Mouse (Mus musculus): ENCODE data around the gene Tmem156. TPM values are rescaled to one million over a fixed set of nuclear protein-coding genes. Genes with fewer than 3 reads are reported as not detected.

Tmem156 gene
- polyA plus RNA-seq, 1 experiment from 2014 or later: not detected

GRCm38 (mm10) chr5:65093769-65094168 is 1.8 kb upstream of the Tmem156 start:
- Histone ChIP-seq H3K36me3 (ENCODE audit: control insufficient read depth, insufficient read depth, low read length) (no peaks in the 10 kb centered on the region), H3K27me3 (ENCODE audit: control insufficient read depth, insufficient read depth, low read length) (no peaks in the 10 kb centered on the region), H3K9me3 (replicated peaks; ENCODE audit: control insufficient read depth, low read length) (no peaks in the 10 kb centered on the region), H3K27ac (ENCODE audit: low read depth, low read length) (no peak overlapping the region), H3K9ac (ENCODE audit: low read depth, low read length) (no peak overlapping the region), H3K4me1 (ENCODE audit: control insufficient read depth, insufficient read depth, low read length) (no peaks in the 10 kb centered on the region), H3K4me2 (no peak overlapping the region), H3K4me3 (ENCODE audit: low read depth, low read length) (no peak overlapping the region)
- no peak for ATAC-seq (replicated peaks; ENCODE audit: insufficient number of reproducible peaks, low FRiP score, low TSS enrichment)

GRCm38 (mm10) chr5:65091184-65091858 is 611 bp downstream of the Tmem156 start:
- 53% methylated on average over 11 of the region's 11 CpGs for WGBS (ENCODE audit: insufficient replicate concordance)
- no peak for ATAC-seq (replicated peaks; ENCODE audit: insufficient number of reproducible peaks, low FRiP score, low TSS enrichment)
- no peak overlapping the region for H3K4me2 ChIP-seq
- no peak overlapping the region for H3K9ac ChIP-seq (ENCODE audit: low read depth, low read length)
- no peaks in the 10 kb centered on the region for H3K27me3 ChIP-seq (ENCODE audit: control insufficient read depth, insufficient read depth, low read length)
- no peak overlapping the region for H3K4me3 ChIP-seq (ENCODE audit: low read depth, low read length)
- H3K9me3 ChIP-seq (replicated peaks; ENCODE audit: control insufficient read depth, low read length): no peaks in the 10 kb centered on the region
- no peaks in the 10 kb centered on the region for H3K36me3 ChIP-seq (ENCODE audit: control insufficient read depth, insufficient read depth, low read length)
- H3K27ac ChIP-seq (ENCODE audit: low read depth, low read length): no peak overlapping the region
- H3K4me1 ChIP-seq (ENCODE audit: control insufficient read depth, insufficient read depth, low read length): no peaks in the 10 kb centered on the region

GRCm38 (mm10) chr5:65089707-65090106 is 2.2 kb downstream of the Tmem156 start:
- no peaks in the 10 kb centered on the region for H3K4me1 ChIP-seq (ENCODE audit: control insufficient read depth, insufficient read depth, low read length)
- H3K36me3 ChIP-seq (ENCODE audit: control insufficient read depth, insufficient read depth, low read length): no peaks in the 10 kb centered on the region
- no peak overlapping the region for H3K9ac ChIP-seq (ENCODE audit: low read depth, low read length)
- H3K4me3 ChIP-seq (ENCODE audit: low read depth, low read length): no peak overlapping the region
- H3K9me3 ChIP-seq (replicated peaks; ENCODE audit: control insufficient read depth, low read length): no peaks in the 10 kb centered on the region
- H3K27me3 ChIP-seq (ENCODE audit: control insufficient read depth, insufficient read depth, low read length): no peaks in the 10 kb centered on the region
- H3K27ac ChIP-seq (ENCODE audit: low read depth, low read length): no peak overlapping the region
- H3K4me2 ChIP-seq: no peak overlapping the region
- no peak for ATAC-seq (replicated peaks; ENCODE audit: insufficient number of reproducible peaks, low FRiP score, low TSS enrichment)
- WGBS (ENCODE audit: insufficient replicate concordance): 72% methylated on average over 3 of the region's 3 CpGs

GRCm38 (mm10) chr5:65086522-65086921 is 5.4 kb downstream of the Tmem156 start:
- no peak for ATAC-seq (replicated peaks; ENCODE audit: insufficient number of reproducible peaks, low FRiP score, low TSS enrichment)
- H3K4me1 ChIP-seq (ENCODE audit: control insufficient read depth, insufficient read depth, low read length): no peaks in the 10 kb centered on the region
- H3K9ac ChIP-seq (ENCODE audit: low read depth, low read length): no peak overlapping the region
- WGBS (ENCODE audit: insufficient replicate concordance): 60% methylated on average over 6 of the region's 6 CpGs
- H3K27ac ChIP-seq (ENCODE audit: low read depth, low read length): no peak overlapping the region
- no peak overlapping the region for H3K4me2 ChIP-seq
- no peak overlapping the region for H3K4me3 ChIP-seq (ENCODE audit: low read depth, low read length)
- H3K36me3 ChIP-seq (ENCODE audit: control insufficient read depth, insufficient read depth, low read length): no peaks in the 10 kb centered on the region
- no peaks in the 10 kb centered on the region for H3K27me3 ChIP-seq (ENCODE audit: control insufficient read depth, insufficient read depth, low read length)
- H3K9me3 ChIP-seq (replicated peaks; ENCODE audit: control insufficient read depth, low read length): no peaks in the 10 kb centered on the region

GRCm38 (mm10) chr5:65081836-65082235 is 10.1 kb downstream of the Tmem156 start:
- H3K4me3 ChIP-seq (ENCODE audit: low read depth, low read length): no peak overlapping the region
- no peak overlapping the region for H3K9ac ChIP-seq (ENCODE audit: low read depth, low read length)
- no peak overlapping the region for H3K27ac ChIP-seq (ENCODE audit: low read depth, low read length)
- no peaks in the 10 kb centered on the region for H3K27me3 ChIP-seq (ENCODE audit: control insufficient read depth, insufficient read depth, low read length)
- H3K36me3 ChIP-seq (ENCODE audit: control insufficient read depth, insufficient read depth, low read length): no peaks in the 10 kb centered on the region
- 70% methylated on average over 4 of the region's 4 CpGs for WGBS (ENCODE audit: insufficient replicate concordance)
- no peaks in the 10 kb centered on the region for H3K9me3 ChIP-seq (replicated peaks; ENCODE audit: control insufficient read depth, low read length)
- ATAC-seq (replicated peaks; ENCODE audit: insufficient number of reproducible peaks, low FRiP score, low TSS enrichment): no peak
- no peaks in the 10 kb centered on the region for H3K4me1 ChIP-seq (ENCODE audit: control insufficient read depth, insufficient read depth, low read length)
- no peak overlapping the region for H3K4me2 ChIP-seq

- H3K27ac ChIP-seq (ENCODE audit: low read depth, low read length): no peak overlapping the region
- no peaks in the 10 kb centered on the region for H3K4me1 ChIP-seq (ENCODE audit: control insufficient read depth, insufficient read depth, low read length)
- H3K9ac ChIP-seq (ENCODE audit: low read depth, low read length): no peak overlapping the region
- ATAC-seq (replicated peaks; ENCODE audit: insufficient number of reproducible peaks, low FRiP score, low TSS enrichment): no peak
- WGBS (ENCODE audit: insufficient replicate concordance): 58% methylated on average over 9 of the region's 9 CpGs
- no peak overlapping the region for H3K4me3 ChIP-seq (ENCODE audit: low read depth, low read length)
- no peaks in the 10 kb centered on the region for H3K36me3 ChIP-seq (ENCODE audit: control insufficient read depth, insufficient read depth, low read length)
- H3K27me3 ChIP-seq (ENCODE audit: control insufficient read depth, insufficient read depth, low read length): no peaks in the 10 kb centered on the region
- H3K4me2 ChIP-seq: peak overlapping the region; percentile 22; the same call in 1 of the 2 replicates
- H3K9me3 ChIP-seq (replicated peaks; ENCODE audit: control insufficient read depth, low read length): no peaks in the 10 kb centered on the region
These were observed 12.1 kb downstream of the Tmem156 start for GRCm38 (mm10) chr5:65079881-65080280.

- Histone ChIP-seq H3K4me2 (no peak overlapping the region), H3K9me3 (replicated peaks; ENCODE audit: control insufficient read depth, low read length) (no peaks in the 10 kb centered on the region), H3K9ac (ENCODE audit: low read depth, low read length) (no peak overlapping the region), H3K27ac (ENCODE audit: low read depth, low read length) (no peak overlapping the region), H3K27me3 (ENCODE audit: control insufficient read depth, insufficient read depth, low read length) (no peaks in the 10 kb centered on the region), H3K4me3 (ENCODE audit: low read depth, low read length) (no peak overlapping the region), H3K36me3 (ENCODE audit: control insufficient read depth, insufficient read depth, low read length) (no peaks in the 10 kb centered on the region), H3K4me1 (ENCODE audit: control insufficient read depth, insufficient read depth, low read length) (no peaks in the 10 kb centered on the region)
- no peak for ATAC-seq (replicated peaks; ENCODE audit: insufficient number of reproducible peaks, low FRiP score, low TSS enrichment)
- 85% methylated on average over 4 of the region's 4 CpGs for WGBS (ENCODE audit: insufficient replicate concordance)
These were observed 13.9 kb downstream of the Tmem156 start for GRCm38 (mm10) chr5:65078081-65078480.

- WGBS (ENCODE audit: insufficient replicate concordance): 34% methylated on average over 3 of the region's 3 CpGs
- no peak overlapping the region for H3K9ac ChIP-seq (ENCODE audit: low read depth, low read length)
These were observed 15.2 kb downstream of the Tmem156 start for GRCm38 (mm10) chr5:65076748-65077147.

GRCm38 (mm10) chr5:65076087-65076486 is 15.8 kb downstream of the Tmem156 start:
- Histone ChIP-seq H3K36me3 (ENCODE audit: control insufficient read depth, insufficient read depth, low read length) (no peaks in the 10 kb centered on the region), H3K4me1 (ENCODE audit: control insufficient read depth, insufficient read depth, low read length) (no peaks in the 10 kb centered on the region), H3K9ac (ENCODE audit: low read depth, low read length) (no peak overlapping the region), H3K27ac (ENCODE audit: low read depth, low read length) (no peak overlapping the region), H3K4me2 (no peak overlapping the region), H3K27me3 (ENCODE audit: control insufficient read depth, insufficient read depth, low read length) (no peaks in the 10 kb centered on the region), H3K4me3 (ENCODE audit: low read depth, low read length) (no peak overlapping the region), H3K9me3 (replicated peaks; ENCODE audit: control insufficient read depth, low read length) (no peaks in the 10 kb centered on the region)
- no peak for ATAC-seq (replicated peaks; ENCODE audit: insufficient number of reproducible peaks, low FRiP score, low TSS enrichment)
- WGBS (ENCODE audit: insufficient replicate concordance): 64% methylated on average over 2 of the region's 2 CpGs

More at GRCm38 (mm10) chr5:65076748-65077147, 15.2 kb downstream of the Tmem156 start:
- Histone ChIP-seq H3K4me3 (ENCODE audit: low read depth, low read length) (no peak overlapping the region), H3K4me1 (ENCODE audit: control insufficient read depth, insufficient read depth, low read length) (no peaks in the 10 kb centered on the region), H3K27ac (ENCODE audit: low read depth, low read length) (no peak overlapping the region), H3K9me3 (replicated peaks; ENCODE audit: control insufficient read depth, low read length) (no peaks in the 10 kb centered on the region), H3K27me3 (ENCODE audit: control insufficient read depth, insufficient read depth, low read length) (no peaks in the 10 kb centered on the region), H3K4me2 (no peak overlapping the region), H3K36me3 (ENCODE audit: control insufficient read depth, insufficient read depth, low read length) (no peaks in the 10 kb centered on the region)
- ATAC-seq (replicated peaks; ENCODE audit: insufficient number of reproducible peaks, low FRiP score, low TSS enrichment): no peak
